Mouse (Mus musculus): ENCODE results near the gene Vmn2r6. TPM values are rescaled to one million over a fixed set of nuclear protein-coding genes. Genes with fewer than 3 reads are reported as not detected.
"Not testable (repeated sequence)": the region's sequence is repeated elsewhere in the genome, so short reads cannot be mapped to it uniquely, and the experiment has no call there.

The Vmn2r6 gene
- total RNA-seq (2021) = not detected

DNA sequence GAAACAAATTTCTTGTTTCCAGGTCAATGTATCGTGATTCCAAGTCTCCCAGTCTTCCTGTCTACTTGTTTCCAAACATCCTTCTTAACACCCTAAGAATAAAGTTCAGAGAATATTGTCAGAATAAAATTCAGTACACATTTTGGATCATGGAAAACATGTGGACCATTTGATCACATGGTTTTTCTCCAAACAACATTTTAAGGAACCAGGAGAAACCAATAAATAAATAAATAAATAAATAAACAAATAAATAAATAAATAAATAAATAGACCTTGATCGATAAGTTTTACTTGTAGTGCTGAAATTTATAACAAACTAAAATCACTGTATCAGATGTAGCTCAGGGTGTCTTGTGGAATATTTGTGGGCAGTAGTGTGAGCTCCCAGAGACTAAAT is at the start of gene Vmn2r6:
Gene Vmn2r6, minus strand, starts transcription at position 101 of the 400 bp plus-strand sequence.
- DNase-seq = not testable (repeated sequence)

DNA sequence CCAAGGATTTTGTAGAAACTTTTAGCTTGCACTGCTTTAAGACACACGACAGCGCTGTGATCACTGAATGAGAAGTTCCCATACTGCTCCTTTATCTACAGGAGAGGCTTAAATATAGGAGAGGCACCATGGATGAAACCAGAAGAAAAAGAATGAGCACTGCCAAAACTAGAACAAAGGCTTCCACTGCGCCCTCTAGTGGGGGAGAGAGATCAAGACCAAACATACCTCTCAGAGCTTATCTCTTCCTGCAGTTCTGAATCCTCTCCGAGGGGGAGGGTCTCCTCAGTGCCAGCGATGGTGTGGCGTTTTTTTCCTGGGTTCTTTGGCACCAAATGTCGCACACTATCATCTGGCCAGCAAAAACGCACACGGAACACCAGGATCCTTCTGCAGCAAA is 22.0 kb upstream of the Vmn2r6 start:
- DNase-seq = no peak

DNA sequence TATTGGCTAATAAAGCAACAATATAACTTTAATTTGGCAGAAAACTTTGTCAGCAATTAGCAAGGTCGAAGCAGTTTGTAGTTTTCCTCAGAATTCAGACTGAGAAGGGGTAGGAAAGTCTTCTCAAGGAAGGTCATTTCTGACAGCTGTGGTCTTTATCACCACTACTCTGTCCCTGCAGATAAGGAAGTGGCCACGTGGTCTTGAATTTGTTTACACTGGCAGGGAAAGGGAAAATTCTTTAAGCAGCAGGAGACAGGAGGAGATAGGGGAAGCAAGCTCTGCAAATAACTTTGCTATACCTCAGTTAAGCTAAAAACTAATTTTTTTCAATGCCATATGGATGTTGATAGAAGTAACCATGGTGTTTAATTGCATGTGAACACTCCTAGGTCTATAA is 3.2 kb upstream of the Vmn2r6 start:
- not testable (repeated sequence) for DNase-seq

DNA sequence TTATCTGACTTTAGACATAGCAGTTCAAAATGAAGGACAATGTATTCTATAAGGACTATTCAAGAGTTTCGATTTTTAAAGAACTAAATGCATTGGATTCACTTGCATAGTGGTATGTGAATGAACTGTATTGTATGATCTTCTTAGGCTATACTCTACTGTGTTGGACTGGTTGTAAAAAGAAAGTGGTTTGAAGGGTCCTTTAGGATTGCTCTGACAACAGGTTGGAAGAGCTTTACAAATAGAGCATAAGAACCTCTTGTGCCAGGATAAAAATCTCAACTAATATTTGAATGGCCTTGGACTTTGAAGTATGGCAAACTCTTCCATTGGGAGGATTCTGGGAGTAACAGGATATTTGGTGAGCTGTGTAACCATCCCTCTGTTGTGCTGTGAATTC is 42.0 kb downstream of the Vmn2r6 start:
- not testable (repeated sequence) for DNase-seq

DNA sequence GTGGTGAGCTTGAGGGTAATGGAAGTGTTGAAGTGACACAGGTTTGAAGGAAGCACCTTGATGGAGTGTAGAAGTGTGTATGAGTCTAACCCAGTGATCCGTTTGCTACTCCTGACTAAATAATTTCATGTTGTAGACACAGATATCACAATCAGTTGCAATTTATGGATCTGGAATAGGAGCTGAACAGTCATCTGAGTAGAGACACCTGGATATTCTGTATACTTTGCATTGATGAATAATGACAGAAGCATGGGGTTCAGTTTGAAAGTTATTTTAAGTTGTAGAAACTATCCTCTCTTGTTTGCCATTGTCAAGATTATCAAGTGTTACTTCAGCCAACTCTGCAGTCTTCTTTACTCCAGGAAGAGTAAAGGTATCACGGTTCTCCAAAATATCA is 55.9 kb downstream of the Vmn2r6 start, which contains the start of gene Vmn2r5:
Gene Vmn2r5, minus strand, starts transcription at position 101 of the 400 bp plus-strand sequence.
- not testable (repeated sequence) for DNase-seq

Other genes with a start within 250 kb of the Vmn2r6 start
- not detected for gene Vmn2r4, start 150.5 kb downstream of the Vmn2r6 start, total RNA-seq (2021)
- gene Vmn2r5, start 56.0 kb downstream of the Vmn2r6 start, total RNA-seq (2021) = under 1 TPM in 1 of 2 experiments, not detected in 1; 0.07 TPM